Mouse (Mus musculus): ENCODE data around the gene Pcmt1.

GRCm38 (mm10) chr10:7667342-7667802 is 13.6 kb downstream of the Pcmt1 start, which contains the start of gene Nup43:
- TF ChIP-seq CTCF (IDR thresholded peaks at IDR 0.05; ENCODE audit: low read depth, low read length): no peak
- no peak for TF ChIP-seq POLR2A (IDR thresholded peaks at IDR 0.05; ENCODE audit: extremely low read depth, insufficient read depth, low read length)

All from liver, adult 2 months (tissue).